Mouse (Mus musculus): ENCODE results near the gene Efcab12.
"Not testable (repeated sequence)": the region's sequence is repeated elsewhere in the genome, so short reads cannot be mapped to it uniquely, and the experiment has no call there.

Efcab12 gene

DNA sequence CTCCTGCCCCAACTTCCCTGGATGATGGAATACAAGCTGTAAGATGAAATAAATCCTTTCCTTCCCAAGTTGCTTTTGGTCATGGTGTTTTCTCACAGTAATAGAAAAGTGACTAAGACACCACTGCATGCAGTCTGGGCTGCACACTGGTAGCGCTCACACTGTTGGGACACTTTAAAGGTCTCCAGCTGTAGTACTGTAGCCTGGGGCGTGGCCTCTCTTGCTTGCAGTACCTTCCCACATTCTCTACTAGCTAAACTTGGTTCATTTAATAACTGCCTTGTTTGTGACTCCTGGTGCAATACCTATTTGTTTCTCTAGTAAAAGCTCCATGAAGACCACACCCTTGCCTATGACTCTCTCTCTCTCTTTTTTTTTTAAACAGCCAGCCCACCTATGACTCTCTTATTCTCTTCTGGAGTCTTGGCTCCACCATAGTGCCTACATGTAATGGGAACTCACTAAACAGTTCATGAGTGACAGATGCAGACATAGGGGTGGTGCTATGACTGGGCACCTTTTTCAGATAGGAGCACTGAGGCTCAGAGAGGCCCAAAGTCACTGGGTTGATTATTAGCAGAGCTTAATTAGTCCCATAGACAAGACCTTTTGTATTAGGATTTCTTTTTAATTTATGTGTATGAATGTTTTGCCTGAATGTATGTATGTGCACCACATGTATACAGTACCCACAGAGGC lies 5.9 kb downstream of the Efcab12 start:
- TF ChIP-seq CTCF (conservative IDR thresholded peaks at IDR 0.05; ENCODE audit: low read length) = no peak
- TF ChIP-seq NANOG (IDR thresholded peaks at IDR 0.05; ENCODE audit: borderline replicate concordance, low read length) = no peak
- no peak for TF ChIP-seq POU5F1 (IDR thresholded peaks at IDR 0.05; ENCODE audit: borderline replicate concordance, low read length)
- no peak overlapping the region for H3K4me3 ChIP-seq (replicated peaks; ENCODE audit: low read length)
- H3K27me3 ChIP-seq (ENCODE audit: insufficient read depth, low read length) = no peaks in the 10 kb centered on the region

GRCm38 (mm10) chr6:115830779-115831601 lies 7.2 kb downstream of the Efcab12 start:
- peaks cover under 1% of the 10 kb centered on the region for H3K4me1 ChIP-seq (replicated peaks; ENCODE audit: low read depth, low read length)
- TF ChIP-seq NANOG (IDR thresholded peaks at IDR 0.05; ENCODE audit: borderline replicate concordance, low read length) (no peak), POU5F1 (IDR thresholded peaks at IDR 0.05; ENCODE audit: borderline replicate concordance, low read length) (no peak), CTCF (conservative IDR thresholded peaks at IDR 0.05; ENCODE audit: low read length) (no peak)
- H3K4me3 ChIP-seq (replicated peaks; ENCODE audit: low read length) = no peak overlapping the region
- H3K27me3 ChIP-seq (ENCODE audit: insufficient read depth, low read length) = no peaks in the 10 kb centered on the region
- no peaks in the 10 kb centered on the region for H3K9me3 ChIP-seq (ENCODE audit: low read length)
- no peaks in the 10 kb centered on the region for H3K36me3 ChIP-seq (ENCODE audit: insufficient read depth, low read length)

More for the DNA sequence above, 5.9 kb downstream of the Efcab12 start:
- Histone ChIP-seq H3K36me3 (ENCODE audit: insufficient read depth, low read length) (no peaks in the 10 kb centered on the region), H3K9me3 (ENCODE audit: low read length) (no peaks in the 10 kb centered on the region), H3K4me1 (replicated peaks; ENCODE audit: low read depth, low read length) (peaks cover 14% of the 10 kb centered on the region)

GRCm38 (mm10) chr6:115823850-115824464 lies 14.3 kb downstream of the Efcab12 start:
- H3K9me3 ChIP-seq (ENCODE audit: low read length); H3K36me3 ChIP-seq (ENCODE audit: insufficient read depth, low read length); H3K27me3 ChIP-seq (ENCODE audit: insufficient read depth, low read length); H3K4me3 ChIP-seq (replicated peaks; ENCODE audit: low read length); H3K4me1 ChIP-seq (replicated peaks; ENCODE audit: low read depth, low read length): not testable (repeated sequence)
- peak; percentile 56 for TF ChIP-seq CTCF (conservative IDR thresholded peaks at IDR 0.05; ENCODE audit: low read length)

DNA sequence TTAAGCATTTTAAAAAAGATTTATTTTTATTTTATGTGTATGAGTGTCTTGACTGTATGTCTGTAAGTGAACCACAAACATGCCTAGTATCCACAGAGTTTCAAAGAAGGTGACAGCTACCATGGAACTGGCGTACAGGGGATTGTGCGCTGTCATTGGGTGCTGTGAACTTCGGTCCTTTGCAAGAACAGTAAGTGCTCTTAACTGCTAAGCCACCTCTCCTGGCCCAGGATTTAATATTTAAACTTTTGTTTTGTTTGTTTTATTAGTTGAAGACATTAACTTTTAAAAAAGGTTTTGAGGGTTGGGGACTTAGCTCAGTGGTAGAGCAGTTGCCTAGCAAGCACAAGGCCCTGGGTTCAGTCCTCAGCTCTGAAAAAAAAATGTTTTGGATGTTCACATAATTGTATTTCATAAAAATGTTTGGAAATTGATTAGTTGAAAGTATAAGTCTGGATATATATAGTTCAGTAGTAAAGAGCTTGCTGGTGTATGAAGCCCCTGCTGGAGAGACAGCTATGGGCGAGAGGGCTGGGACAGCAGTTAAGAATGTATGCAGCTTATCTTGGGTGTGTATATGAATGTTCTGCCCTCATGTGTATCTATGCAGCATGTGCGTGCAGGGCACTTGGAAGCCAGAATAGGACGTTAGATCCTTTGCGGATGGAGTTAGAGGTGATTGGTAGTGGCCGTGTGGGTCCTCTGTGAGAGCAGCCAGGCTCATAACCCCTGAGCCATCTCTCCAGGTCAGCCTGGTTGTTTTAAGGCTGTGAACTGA lies 16.8 kb downstream of the Efcab12 start:
- TF ChIP-seq NANOG (IDR thresholded peaks at IDR 0.05; ENCODE audit: borderline replicate concordance, low read length) = no peak
- no peak for TF ChIP-seq CTCF (conservative IDR thresholded peaks at IDR 0.05; ENCODE audit: low read length)
- TF ChIP-seq POU5F1 (IDR thresholded peaks at IDR 0.05; ENCODE audit: borderline replicate concordance, low read length) = no peak
- Histone ChIP-seq H3K9me3 (ENCODE audit: low read length) (no peaks in the 10 kb centered on the region), H3K27me3 (ENCODE audit: insufficient read depth, low read length) (no peaks in the 10 kb centered on the region), H3K4me3 (replicated peaks; ENCODE audit: low read length) (no peak overlapping the region), H3K4me1 (replicated peaks; ENCODE audit: low read depth, low read length) (peaks cover 9% of the 10 kb centered on the region; the same call in 1 of the 2 replicates), H3K36me3 (ENCODE audit: insufficient read depth, low read length) (no peaks in the 10 kb centered on the region)

GRCm38 (mm10) chr6:115818129-115818528 lies 20.1 kb downstream of the Efcab12 start:
- no peaks in the 10 kb centered on the region for H3K36me3 ChIP-seq (ENCODE audit: insufficient read depth, low read length)
- H3K4me3 ChIP-seq (replicated peaks; ENCODE audit: low read length) = no peak overlapping the region
- H3K9me3 ChIP-seq (ENCODE audit: low read length) = no peaks in the 10 kb centered on the region
- H3K4me1 ChIP-seq (replicated peaks; ENCODE audit: low read depth, low read length) = peaks cover 22% of the 10 kb centered on the region
- TF ChIP-seq CTCF (conservative IDR thresholded peaks at IDR 0.05; ENCODE audit: low read length) = no peak
- TF ChIP-seq POU5F1 (IDR thresholded peaks at IDR 0.05; ENCODE audit: borderline replicate concordance, low read length) = no peak
- no peak for TF ChIP-seq NANOG (IDR thresholded peaks at IDR 0.05; ENCODE audit: borderline replicate concordance, low read length)
- no peaks in the 10 kb centered on the region for H3K27me3 ChIP-seq (ENCODE audit: insufficient read depth, low read length)

DNA sequence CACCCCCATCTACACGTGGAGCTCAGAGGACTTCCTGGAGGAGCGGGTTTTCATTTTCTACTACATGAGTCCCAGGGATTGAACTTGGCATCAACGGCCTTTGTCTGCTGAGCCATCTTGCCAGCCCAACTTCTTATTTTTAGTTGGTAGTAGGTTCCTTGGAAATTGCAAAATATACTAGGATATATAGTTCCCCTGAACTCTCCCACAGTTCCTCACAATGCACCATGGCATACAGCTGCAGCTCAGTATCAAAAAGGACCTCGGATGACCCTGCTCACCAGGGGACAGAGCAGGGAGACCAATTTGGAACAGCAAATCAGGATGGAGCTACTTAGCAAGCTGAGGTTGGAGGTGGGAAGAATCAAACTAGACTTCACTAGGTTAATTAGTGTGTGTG lies 23.2 kb downstream of the Efcab12 start:
- Histone ChIP-seq H3K36me3 (ENCODE audit: insufficient read depth, low read length) (peaks cover 7% of the 10 kb centered on the region; the same call in 1 of the 2 replicates), H3K27me3 (ENCODE audit: insufficient read depth, low read length) (no peaks in the 10 kb centered on the region), H3K4me3 (replicated peaks; ENCODE audit: low read length) (no peak overlapping the region), H3K4me1 (replicated peaks; ENCODE audit: low read depth, low read length) (peaks cover 38% of the 10 kb centered on the region), H3K9me3 (ENCODE audit: low read length) (no peaks in the 10 kb centered on the region)
- no peak for TF ChIP-seq POU5F1 (IDR thresholded peaks at IDR 0.05; ENCODE audit: borderline replicate concordance, low read length)
- TF ChIP-seq CTCF (conservative IDR thresholded peaks at IDR 0.05; ENCODE audit: low read length) = no peak
- TF ChIP-seq NANOG (IDR thresholded peaks at IDR 0.05; ENCODE audit: borderline replicate concordance, low read length) = no peak

DNA sequence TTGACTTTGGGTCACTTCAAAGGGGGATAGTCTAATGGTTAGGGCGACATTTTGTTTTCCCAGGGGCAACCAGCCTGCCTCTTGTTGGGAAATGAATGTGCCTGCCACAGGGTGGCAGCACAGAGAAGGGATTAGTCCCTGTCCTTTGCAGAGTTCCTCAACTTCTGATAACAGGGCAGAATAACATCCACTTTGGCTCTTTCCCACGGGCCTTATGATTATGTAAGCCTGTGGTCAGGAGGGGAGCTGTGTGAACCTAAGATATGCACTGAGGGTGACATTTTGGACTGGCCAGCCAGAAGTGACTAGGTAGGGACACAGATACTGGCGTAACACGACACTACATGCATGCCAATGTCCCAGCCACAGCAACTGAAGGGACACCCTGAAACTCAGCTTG lies 24.1 kb downstream of the Efcab12 start:
- Histone ChIP-seq H3K9me3 (ENCODE audit: low read length) (no peaks in the 10 kb centered on the region), H3K36me3 (ENCODE audit: insufficient read depth, low read length) (peaks cover 8% of the 10 kb centered on the region; the same call in 1 of the 2 replicates), H3K4me1 (replicated peaks; ENCODE audit: low read depth, low read length) (peaks cover 46% of the 10 kb centered on the region), H3K27me3 (ENCODE audit: insufficient read depth, low read length) (no peaks in the 10 kb centered on the region), H3K4me3 (replicated peaks; ENCODE audit: low read length) (no peak overlapping the region)
- no peak for TF ChIP-seq POU5F1 (IDR thresholded peaks at IDR 0.05; ENCODE audit: borderline replicate concordance, low read length)
- peak; percentile 54 for TF ChIP-seq CTCF (conservative IDR thresholded peaks at IDR 0.05; ENCODE audit: low read length)

DNA sequence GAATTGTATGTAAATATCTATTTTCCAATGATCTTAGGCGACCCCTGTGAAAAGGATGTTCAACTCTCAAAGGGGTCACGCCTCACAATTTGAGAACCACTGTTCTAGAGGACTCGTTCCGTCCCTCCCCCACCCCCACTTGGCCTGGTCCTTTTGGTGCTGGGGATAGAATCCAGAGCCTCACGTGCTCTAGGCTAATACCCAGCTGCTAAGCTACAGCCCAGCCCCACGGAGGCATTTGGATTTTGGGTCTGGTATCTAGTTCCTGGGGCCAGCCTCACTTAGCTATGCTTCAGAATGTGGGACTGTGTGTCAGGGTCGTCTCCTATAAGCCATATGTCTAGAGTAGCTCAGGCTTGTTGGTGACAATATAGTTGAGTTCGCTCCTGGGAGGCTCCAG lies 26.6 kb downstream of the Efcab12 start:
- TF ChIP-seq NANOG (IDR thresholded peaks at IDR 0.05; ENCODE audit: borderline replicate concordance, low read length) (no peak), POU5F1 (IDR thresholded peaks at IDR 0.05; ENCODE audit: borderline replicate concordance, low read length) (no peak), CTCF (conservative IDR thresholded peaks at IDR 0.05; ENCODE audit: low read length) (no peak)
- peaks cover 50% of the 10 kb centered on the region for H3K4me1 ChIP-seq (replicated peaks; ENCODE audit: low read depth, low read length)
- H3K27me3 ChIP-seq (ENCODE audit: insufficient read depth, low read length) = no peaks in the 10 kb centered on the region
- H3K9me3 ChIP-seq (ENCODE audit: low read length) = no peaks in the 10 kb centered on the region
- peaks cover 23% of the 10 kb centered on the region for H3K36me3 ChIP-seq (ENCODE audit: insufficient read depth, low read length)
- H3K4me3 ChIP-seq (replicated peaks; ENCODE audit: low read length) = no peak overlapping the region

All from E14TG2a.4 (cell line).